Comparison of ENCODE assay signal across 13 mouse cellular contexts in genomic region chr12:117636969-117637368, GRCm38 (mm10).
A peak's percentile ranks its signal among the peaks of the same experiment; 100 is the strongest.
DNase-seq lines count a peak whose midpoint lies in the region; ATAC-seq lines count a peak whose summit lies in the region.
"Had no signal": no experiment of that assay in that cellular context is flagged by ENCODE, and none has a peak within 500 bp of the region (broad histone marks: within the 10 kb centered on the region; RNA-seq: fewer than 3 reads in every experiment).

No protein-coding gene starts in this region.

- DNase-seq in kidney, postnatal 14 days: no peak
- DNase-seq in lung, postnatal 25 days (ENCODE audit: low spot score): no peak
- peak; percentile 86 for DNase-seq in brain, adult 2 months (ENCODE audit: low read depth, low spot score)
- DNase-seq: adrenal gland, postnatal 14 days; gastrocnemius, postnatal 14 days; liver, embryonic 13.5 days had no signal

- H3K27ac ChIP-seq in kidney, embryonic 15.5 days: no peak overlapping the region
- no peak overlapping the region for H3K27ac ChIP-seq in lung, embryonic 15.5 days
- H3K27ac ChIP-seq in hindbrain, embryonic 16.5 days (ENCODE audit: low read depth, low read length): no peak overlapping the region; the same call in 1 of the 2 replicates
- H3K27ac ChIP-seq: liver, embryonic 13.5 days had no signal

- no peak overlapping the region for H3K4me2 ChIP-seq in kidney, embryonic 15.5 days
- no peak overlapping the region for H3K4me2 ChIP-seq in lung, embryonic 15.5 days
- no peak overlapping the region for H3K4me2 ChIP-seq in hindbrain, embryonic 16.5 days (ENCODE audit: low read length)
- H3K4me2 ChIP-seq: heart, embryonic 13.5 days; liver, embryonic 13.5 days had no signal

- H3K4me1 ChIP-seq in kidney, embryonic 15.5 days: peaks cover 18% of the 10 kb centered on the region
- H3K4me1 ChIP-seq in lung, embryonic 15.5 days: peaks cover 9% of the 10 kb centered on the region
- no peaks in the 10 kb centered on the region for H3K4me1 ChIP-seq in hindbrain, embryonic 16.5 days (ENCODE audit: control insufficient read depth, insufficient read depth, low read depth, low read length)
- H3K4me1 ChIP-seq: liver, embryonic 13.5 days had no signal

- no peaks in the 10 kb centered on the region for H3K9me3 ChIP-seq in kidney, embryonic 15.5 days (replicated peaks)
- H3K9me3 ChIP-seq in lung, embryonic 15.5 days: no peaks in the 10 kb centered on the region
- H3K9me3 ChIP-seq in hindbrain, embryonic 16.5 days (ENCODE audit: control insufficient read depth, low read length): no peaks in the 10 kb centered on the region
- H3K9me3 ChIP-seq: heart, embryonic 13.5 days; liver, embryonic 13.5 days had no signal

- no peaks in the 10 kb centered on the region for H3K27me3 ChIP-seq in kidney, embryonic 15.5 days
- H3K27me3 ChIP-seq in lung, embryonic 15.5 days: no peaks in the 10 kb centered on the region
- no peaks in the 10 kb centered on the region for H3K27me3 ChIP-seq in hindbrain, embryonic 16.5 days (replicated peaks; ENCODE audit: control insufficient read depth, insufficient read depth, low read length)
- H3K27me3 ChIP-seq: heart, embryonic 13.5 days; liver, embryonic 13.5 days; Patski had no signal

- no peak overlapping the region for H3K9ac ChIP-seq in kidney, embryonic 15.5 days
- no peak overlapping the region for H3K9ac ChIP-seq in lung, embryonic 15.5 days
- H3K9ac ChIP-seq in hindbrain, embryonic 16.5 days (ENCODE audit: low read depth, low read length): no peak overlapping the region
- H3K9ac ChIP-seq: heart, embryonic 13.5 days; liver, embryonic 13.5 days had no signal

- no peaks in the 10 kb centered on the region for H3K36me3 ChIP-seq in kidney, embryonic 15.5 days
- no peaks in the 10 kb centered on the region for H3K36me3 ChIP-seq in lung, embryonic 15.5 days
- no peaks in the 10 kb centered on the region for H3K36me3 ChIP-seq in hindbrain, embryonic 16.5 days (ENCODE audit: control insufficient read depth, insufficient read depth, low read length)
- H3K36me3 ChIP-seq: heart, embryonic 13.5 days; liver, embryonic 13.5 days had no signal

- WGBS in kidney, embryonic 15.5 days: 51% methylated on average over 6 of the region's 6 CpGs
- WGBS in lung, embryonic 15.5 days: 59% methylated on average over 6 of the region's 6 CpGs
- 52% methylated on average over 6 of the region's 6 CpGs for WGBS in hindbrain, embryonic 16.5 days

- no peak overlapping the region for H3K4me3 ChIP-seq in kidney, embryonic 15.5 days (replicated peaks)
- H3K4me3 ChIP-seq in lung, embryonic 15.5 days: no peak overlapping the region
- no peak overlapping the region for H3K4me3 ChIP-seq in hindbrain, embryonic 16.5 days (ENCODE audit: low read length)
- H3K4me3 ChIP-seq: heart, embryonic 13.5 days; liver, embryonic 13.5 days had no signal

- peak; percentile 46; the same call in 1 of the 2 replicates for ATAC-seq in kidney, embryonic 15.5 days (replicated peaks; ENCODE audit: low FRiP score)
- peak; percentile 49 for ATAC-seq in lung, embryonic 15.5 days (ENCODE audit: borderline replicate concordance, extremely low read depth, low FRiP score, low TSS enrichment)
- ATAC-seq in hindbrain, embryonic 16.5 days: peak; percentile 57; the same call in 1 of the 2 replicates
- ATAC-seq in granulocyte monocyte progenitor cell, adult 5-6 weeks (replicated peaks; ENCODE audit: poor library complexity, severe bottlenecking): no peak
- ATAC-seq in megakaryocyte progenitor cell, adult 5-6 weeks (replicated peaks; ENCODE audit: poor library complexity): no peak
- ATAC-seq: Patski had no signal

Comparison
In these comparisons a context has a peak if more than half of its experiments do, and no peak if none do; other contexts are left out.
1. ATAC-seq: peak in kidney, embryonic 15.5 days (single experiment), lung, embryonic 15.5 days (single experiment) and hindbrain, embryonic 16.5 days (single experiment); none in granulocyte monocyte progenitor cell, adult 5-6 weeks (single experiment) and megakaryocyte progenitor cell, adult 5-6 weeks (single experiment).